Mouse (Mus musculus) naive thymus-derived CD4-positive, alpha-beta T cell, adult 2 months (primary cell): Measurements from ENCODE around the gene Mill2.
"Not testable (repeated sequence)": the region's sequence is repeated elsewhere in the genome, so short reads cannot be mapped to it uniquely, and the experiment has no call there.

Experiments used
- DNase-seq: peaks from one replicate; pipeline ENCODE4 v3.0.0-alpha.2; 2011; ENCODE audit warnings: low read depth

Mill2 gene

DNA sequence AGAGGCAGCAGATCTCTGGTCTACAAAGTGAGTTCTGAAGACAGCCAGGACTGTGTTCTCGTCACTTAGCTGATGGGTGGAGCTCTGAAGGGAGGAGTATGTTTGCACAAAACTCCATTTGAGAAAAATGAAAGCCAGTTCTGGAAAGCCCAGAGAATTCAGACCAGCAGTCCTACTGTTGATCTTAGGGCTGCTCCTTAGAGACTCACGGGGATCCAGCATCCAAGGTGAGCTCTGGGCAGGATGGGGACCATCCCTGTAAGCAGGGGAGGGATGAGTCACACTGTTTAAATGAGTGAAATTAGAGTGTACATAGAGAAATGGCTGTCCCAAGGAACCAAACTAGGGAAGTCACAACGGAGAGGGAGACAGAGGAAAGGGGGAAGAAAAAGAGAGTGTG lies at the start of gene Mill2:
Gene Mill2, plus strand, starts transcription at position 102 of the 400 bp plus-strand sequence.
- peak; percentile 10 for DNase-seq

DNA sequence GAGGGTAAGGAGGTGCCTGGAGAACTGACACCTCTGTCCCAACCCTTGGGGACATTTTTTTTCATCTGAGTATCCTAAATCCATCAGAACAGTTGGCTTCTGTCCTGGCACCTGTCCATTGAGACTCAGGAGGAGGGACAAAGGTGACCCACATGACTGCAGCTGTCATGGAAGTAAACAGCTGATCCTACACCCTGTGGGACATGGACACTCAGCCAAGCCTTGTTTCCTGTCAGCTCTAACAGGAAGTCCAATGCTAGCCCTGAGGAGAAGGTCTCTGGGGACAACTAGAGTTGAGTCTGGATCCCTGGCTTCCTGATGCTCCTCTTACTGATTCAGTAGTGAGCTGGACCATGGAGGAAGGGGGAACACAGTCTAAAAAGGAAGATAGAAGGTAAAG lies 49.1 kb upstream of the Mill2 start:
- DNase-seq = not testable (repeated sequence)

GRCm38 (mm10) chr7:18798420-18798819 lies 41.3 kb upstream of the Mill2 start, which contains the start of gene Psg19:
Gene Psg19 (minus strand): TSS chr7:18798520.
- no peak for DNase-seq

DNA sequence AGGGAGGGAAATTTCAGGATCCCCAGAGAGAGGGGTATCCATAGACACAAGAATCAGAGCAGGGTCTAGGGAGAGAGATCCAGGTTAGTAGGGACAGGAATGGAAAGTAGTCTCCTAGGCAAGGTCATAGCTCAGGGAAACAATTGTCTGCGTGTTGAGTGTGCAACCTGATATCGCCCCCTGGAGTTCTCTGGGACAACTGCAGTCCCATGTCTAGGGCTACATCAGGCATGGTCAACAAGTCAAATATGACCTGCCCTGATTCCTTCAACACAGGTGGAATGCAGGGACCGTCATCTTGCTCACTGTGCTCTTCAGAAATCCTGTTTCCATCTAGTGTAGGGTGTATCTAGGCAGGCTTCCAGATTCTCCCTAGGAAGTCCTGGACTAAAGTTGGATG lies 40.6 kb upstream of the Mill2 start:
- DNase-seq = no peak

GRCm38 (mm10) chr7:18803526-18803925 lies 36.2 kb upstream of the Mill2 start:
- no peak for DNase-seq

DNA sequence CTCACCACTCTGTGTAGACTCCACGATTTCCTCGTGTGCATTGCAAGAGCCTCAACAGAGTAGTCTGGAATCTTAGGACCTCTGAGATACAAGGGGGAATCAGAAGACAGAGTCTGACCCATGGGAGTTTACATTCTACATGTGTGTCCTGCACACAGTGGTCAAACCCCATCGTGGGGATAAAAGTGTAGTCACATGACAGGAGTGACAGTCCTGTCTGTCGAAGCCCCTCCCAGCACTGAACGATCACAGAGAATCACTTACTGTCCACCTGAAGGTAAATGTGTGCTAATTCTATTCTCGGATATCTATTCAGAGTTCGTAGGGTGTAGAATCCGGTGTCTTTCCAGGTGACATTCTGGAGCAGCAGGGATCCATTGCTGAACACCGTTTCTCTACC lies 21.5 kb upstream of the Mill2 start:
- no peak for DNase-seq

DNA sequence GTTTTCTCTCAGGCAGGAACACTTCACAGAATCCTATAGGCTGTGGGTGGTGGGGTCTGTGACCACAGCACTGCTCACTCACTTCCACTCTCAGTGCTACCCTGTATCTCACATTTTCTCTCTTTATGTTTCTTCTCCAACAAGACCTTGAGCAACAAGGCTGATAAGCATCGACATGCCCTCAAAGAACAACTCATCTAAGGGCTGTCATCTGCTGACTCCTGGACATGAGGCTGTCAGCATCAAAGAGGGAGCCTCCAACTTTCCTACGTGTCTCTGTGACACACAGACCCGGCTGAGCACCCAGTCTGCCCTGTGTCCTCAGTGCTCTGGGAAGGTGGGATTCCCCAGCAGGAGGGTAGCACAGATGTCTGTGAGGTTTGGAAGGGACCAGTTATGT lies 18.3 kb upstream of the Mill2 start, which contains the start of gene Psg17:
Gene Psg17, minus strand, starts transcription at position 101 of the 400 bp plus-strand sequence.
- no peak for DNase-seq

- no peak for DNase-seq
Measured at GRCm38 (mm10) chr7:18827792-18828546, 11.8 kb upstream of the Mill2 start.

DNA sequence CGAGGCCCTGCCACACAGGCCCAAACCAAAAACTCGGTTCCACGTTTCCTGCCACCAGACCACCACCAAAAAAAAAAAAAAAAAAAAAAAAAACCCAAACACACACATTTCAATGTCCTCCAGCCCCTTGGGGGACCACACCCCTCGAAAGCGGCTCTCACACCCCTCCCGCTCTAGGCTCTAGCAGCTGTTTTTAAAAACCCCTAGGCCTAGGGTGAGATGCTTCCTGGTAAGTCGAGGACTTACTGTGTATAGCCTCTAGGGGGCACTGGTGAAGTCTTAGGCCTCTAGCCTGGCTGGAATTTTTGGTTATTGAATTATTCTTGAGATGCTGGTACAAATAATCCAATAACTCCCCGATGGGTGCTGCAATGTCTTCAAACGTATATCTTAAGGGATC lies 11.2 kb upstream of the Mill2 start:
- peak; percentile 13 for DNase-seq

DNA sequence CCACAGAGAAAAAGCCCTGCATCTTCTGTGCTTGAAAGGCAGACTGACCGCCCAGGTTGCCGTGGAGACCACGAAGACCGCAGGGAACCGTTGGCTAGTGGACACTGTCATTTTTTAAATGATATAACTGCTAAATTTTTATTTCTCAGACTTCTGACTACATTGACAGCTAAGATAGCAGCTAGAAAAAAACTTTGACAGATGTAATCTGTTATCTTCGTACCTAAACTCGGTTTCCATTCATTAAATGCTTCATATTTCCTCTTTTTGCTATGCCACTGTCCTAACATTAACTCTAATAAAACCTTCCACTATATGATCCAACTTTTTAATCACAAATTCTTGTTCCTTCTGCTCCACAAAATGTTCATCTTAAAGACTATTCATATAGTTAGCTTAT lies 10.2 kb upstream of the Mill2 start:
- DNase-seq = no peak

GRCm38 (mm10) chr7:18832298-18832697 lies 7.5 kb upstream of the Mill2 start:
- no peak for DNase-seq

GRCm38 (mm10) chr7:18840386-18841173 lies 814 bp downstream of the Mill2 start:
- DNase-seq = peak; percentile 54

DNA sequence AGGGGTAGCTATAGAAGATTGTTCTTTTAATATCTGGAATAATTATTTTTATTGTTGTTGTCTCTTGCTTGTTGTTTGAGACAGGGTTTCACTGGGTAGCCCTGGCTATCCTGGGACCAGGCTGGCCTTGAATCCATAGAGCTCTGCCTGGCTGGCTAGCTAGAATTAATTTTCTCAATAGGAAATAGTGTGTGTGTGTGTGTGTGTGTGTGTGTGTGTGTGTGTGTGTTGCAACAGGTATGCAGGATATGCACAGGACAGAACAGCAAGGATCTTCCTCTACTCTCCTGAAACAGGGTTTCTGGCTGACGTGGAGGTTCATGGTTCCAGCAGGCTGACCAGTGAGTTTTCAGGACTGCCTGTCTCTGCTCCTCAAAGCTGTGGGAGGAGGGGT lies 1.4 kb downstream of the Mill2 start:
- no peak for DNase-seq

DNA sequence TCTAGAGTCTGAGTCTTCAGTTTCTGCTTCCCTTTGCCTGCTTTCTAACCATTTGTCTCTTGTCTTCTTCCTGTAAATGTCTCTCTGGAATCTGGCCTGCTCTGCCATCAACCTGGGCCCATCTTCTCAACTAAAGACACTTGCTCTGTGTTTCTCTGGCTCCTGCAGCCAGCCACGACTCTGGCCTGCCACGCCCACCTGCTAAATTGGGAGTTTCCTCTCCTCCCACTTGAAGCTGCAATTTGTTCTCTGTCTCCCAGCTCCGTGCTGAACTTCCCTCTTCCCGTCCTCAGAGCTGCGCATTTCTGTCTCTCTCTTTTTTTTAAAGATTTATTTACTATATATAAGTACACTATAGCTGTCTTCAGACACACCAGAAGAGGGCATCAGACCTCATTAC lies 5.0 kb downstream of the Mill2 start:
- DNase-seq = no peak

DNA sequence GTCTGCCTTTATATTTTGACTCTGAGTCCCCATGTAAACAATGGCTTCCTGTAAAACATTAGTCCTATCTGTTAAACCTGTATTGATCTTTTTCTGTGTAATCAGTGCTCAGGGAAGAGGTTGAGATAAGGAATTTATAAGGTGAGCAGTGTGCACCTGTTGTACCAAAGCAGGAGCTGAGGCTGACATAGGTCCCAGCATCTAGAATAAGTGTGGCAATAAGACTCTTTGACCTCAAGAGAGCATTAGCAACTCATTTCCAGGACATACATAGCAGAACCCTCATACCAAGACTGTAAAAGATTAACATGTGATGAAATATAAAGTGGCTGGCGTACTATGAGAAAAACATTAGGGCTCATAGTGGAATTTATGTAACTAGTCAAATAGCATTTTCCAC lies 8.6 kb downstream of the Mill2 start:
- no peak for DNase-seq

GRCm38 (mm10) chr7:18858310-18858916 lies 18.6 kb downstream of the Mill2 start:
- DNase-seq = no peak

- no peak for DNase-seq
Measured at GRCm38 (mm10) chr7:18862801-18863200, 23.0 kb downstream of the Mill2 start.

DNA sequence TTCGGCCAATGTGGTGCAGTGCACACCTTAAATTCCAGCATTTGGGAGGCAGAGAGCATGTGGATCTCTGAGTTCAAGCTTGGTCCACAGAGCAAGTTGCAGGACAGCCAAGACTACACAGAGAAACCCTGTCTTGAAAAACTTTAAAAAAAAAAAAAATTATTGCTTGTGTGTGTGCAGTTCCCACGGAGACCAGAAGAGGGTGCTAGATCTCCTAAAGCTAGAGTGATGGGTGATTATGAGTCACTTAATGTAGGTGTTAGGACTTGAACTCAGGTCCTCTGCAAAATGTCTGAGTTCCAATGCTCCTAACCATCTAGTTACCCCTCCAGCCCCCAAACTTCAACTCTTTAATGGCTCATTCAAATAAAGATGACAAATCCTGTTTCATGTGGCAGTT lies 28.7 kb downstream of the Mill2 start:
- no peak for DNase-seq

GRCm38 (mm10) chr7:18871031-18871430 lies 31.3 kb downstream of the Mill2 start, which contains the start of gene Pglyrp1:
Gene Pglyrp1 (plus strand): TSS chr7:18871331.
- DNase-seq = not testable (repeated sequence)

- no peak for DNase-seq
Measured at GRCm38 (mm10) chr7:18872014-18872802, 32.4 kb downstream of the Mill2 start.

GRCm38 (mm10) chr7:18872816-18873215 lies 33.0 kb downstream of the Mill2 start:
- DNase-seq = no peak

DNA sequence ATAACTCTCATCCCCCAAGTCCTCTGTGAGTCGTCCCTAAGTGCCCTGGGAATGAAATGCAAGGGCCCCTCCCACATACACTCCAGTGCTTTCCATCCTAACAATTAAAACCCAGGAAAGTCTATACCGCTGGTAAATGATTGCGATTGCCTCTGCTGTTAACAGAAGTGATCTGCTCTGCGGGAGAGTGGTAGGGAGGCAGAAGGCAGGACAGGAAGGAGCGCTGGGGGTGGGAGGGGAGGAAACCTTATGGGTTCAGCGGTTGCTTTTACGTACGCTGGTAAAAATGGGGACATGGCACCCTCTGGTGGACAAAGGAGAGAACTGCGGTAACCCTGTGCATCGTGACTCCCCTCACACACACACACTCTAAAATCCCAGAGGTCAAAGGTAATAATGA lies 33.5 kb downstream of the Mill2 start:
- peak; percentile 91 for DNase-seq
